Mouse (Mus musculus) left cerebral cortex, postnatal 25 days (tissue): ENCODE measurements at regions not wholly inside any gene's neighbourhood (a gene's known extent, or its start where the extent isn't known, plus 50 kb on each side); places are given as distances from the start of the nearest gene placed in this dataset.

Experiments
- DNase-seq, 2 experiments: peaks; one replicate each; pipeline ENCODE4 v3.0.0; 2022; ENCODE audit warnings: low spot score in 2 of 2, mixed read lengths in 1 of 2
- intact Hi-C: fragments of 180-260 bp; cut with DNase I; formaldehyde crosslinking; loops from one replicate; pipeline ENCODE4 v1.15.1; 2025

GRCm38 (mm10) chr14:46060622-46061381 lies 318.4 kb upstream of the Gm15217 start:
- peak; percentile 12 to 17 for DNase-seq
- intact Hi-C loops: no loop called here

GRCm38 (mm10) chr14:46067102-46067801 lies 312.0 kb upstream of the Gm15217 start:
- intact Hi-C loops: no loop called here
- peak in 1 of 2 experiments; percentile 27 for DNase-seq

GRCm38 (mm10) chr14:46071244-46071643 lies 308.0 kb upstream of the Gm15217 start:
- intact Hi-C loops: no loop called here
- peak in 1 of 2 experiments; percentile 59 for DNase-seq

- DNase-seq: peak in 1 of 2 experiments; percentile 5
- intact Hi-C loops: no loop called here
Observed at GRCm38 (mm10) chr14:46076738-46077137, 302.5 kb upstream of the Gm15217 start.

- no peak for DNase-seq
- intact Hi-C loops: no loop called here
Observed at GRCm38 (mm10) chr14:46077406-46078131, 301.6 kb upstream of the Gm15217 start.

- no peak for DNase-seq
- intact Hi-C loops: no loop called here
Observed at GRCm38 (mm10) chr14:46082646-46083045, 296.6 kb upstream of the Gm15217 start.

GRCm38 (mm10) chr14:46088968-46089691 lies 290.1 kb upstream of the Gm15217 start:
- intact Hi-C loops: no loop called here
- no peak for DNase-seq

GRCm38 (mm10) chr14:46115950-46116349 lies 263.3 kb upstream of the Gm15217 start:
- intact Hi-C loops: no loop called here
- no peak for DNase-seq

- no peak for DNase-seq
Observed at GRCm38 (mm10) chr14:46126541-46126940, 252.7 kb upstream of the Gm15217 start.

GRCm38 (mm10) chr14:46129762-46130161 lies 249.5 kb upstream of the Gm15217 start:
- no peak for DNase-seq
- intact Hi-C loops: no loop called here

More at GRCm38 (mm10) chr14:46126541-46126940, 252.7 kb upstream of the Gm15217 start:
- intact Hi-C loops: no loop called here

- intact Hi-C loops: no loop called here
- no peak for DNase-seq
Observed at GRCm38 (mm10) chr14:46144175-46144574, 235.0 kb upstream of the Gm15217 start.

GRCm38 (mm10) chr14:46144707-46145106 lies 234.5 kb upstream of the Gm15217 start:
- DNase-seq: no peak
- intact Hi-C loops: no loop called here

GRCm38 (mm10) chr14:46145584-46145983 lies 233.6 kb upstream of the Gm15217 start:
- no peak for DNase-seq

GRCm38 (mm10) chr14:46149073-46149661 lies 230.0 kb upstream of the Gm15217 start:
- intact Hi-C loops: no loop called here

More at GRCm38 (mm10) chr14:46145584-46145983, 233.6 kb upstream of the Gm15217 start:
- intact Hi-C loops: no loop called here

GRCm38 (mm10) chr14:46158741-46159140 lies 220.5 kb upstream of the Gm15217 start:
- intact Hi-C loops: loop anchor here (10.0 kb wide), 1 partner anchor 286 kb away; no protein-coding TSS in a partner anchor
- DNase-seq: no peak

More at GRCm38 (mm10) chr14:46149073-46149661, 230.0 kb upstream of the Gm15217 start:
- DNase-seq: peak; percentile 18 to 78

GRCm38 (mm10) chr14:46172181-46172874 lies 206.9 kb upstream of the Gm15217 start:
- DNase-seq: peak in 1 of 2 experiments; percentile 49
- intact Hi-C loops: no loop called here

GRCm38 (mm10) chr14:46172875-46173324 lies 206.3 kb upstream of the Gm15217 start:
- intact Hi-C loops: no loop called here
- no peak for DNase-seq

- intact Hi-C loops: no loop called here
- DNase-seq: no peak
Observed at GRCm38 (mm10) chr14:46174386-46174785, 204.8 kb upstream of the Gm15217 start.
